Mouse (Mus musculus) right cerebral cortex, adult 18-20 months (tissue): Measurements from ENCODE around the gene Tnfsf11.

Source experiments
- DNase-seq: peaks from one replicate; pipeline ENCODE4 v3.0.0; 2022; ENCODE audit warnings: mixed read lengths

Tnfsf11 gene

DNA sequence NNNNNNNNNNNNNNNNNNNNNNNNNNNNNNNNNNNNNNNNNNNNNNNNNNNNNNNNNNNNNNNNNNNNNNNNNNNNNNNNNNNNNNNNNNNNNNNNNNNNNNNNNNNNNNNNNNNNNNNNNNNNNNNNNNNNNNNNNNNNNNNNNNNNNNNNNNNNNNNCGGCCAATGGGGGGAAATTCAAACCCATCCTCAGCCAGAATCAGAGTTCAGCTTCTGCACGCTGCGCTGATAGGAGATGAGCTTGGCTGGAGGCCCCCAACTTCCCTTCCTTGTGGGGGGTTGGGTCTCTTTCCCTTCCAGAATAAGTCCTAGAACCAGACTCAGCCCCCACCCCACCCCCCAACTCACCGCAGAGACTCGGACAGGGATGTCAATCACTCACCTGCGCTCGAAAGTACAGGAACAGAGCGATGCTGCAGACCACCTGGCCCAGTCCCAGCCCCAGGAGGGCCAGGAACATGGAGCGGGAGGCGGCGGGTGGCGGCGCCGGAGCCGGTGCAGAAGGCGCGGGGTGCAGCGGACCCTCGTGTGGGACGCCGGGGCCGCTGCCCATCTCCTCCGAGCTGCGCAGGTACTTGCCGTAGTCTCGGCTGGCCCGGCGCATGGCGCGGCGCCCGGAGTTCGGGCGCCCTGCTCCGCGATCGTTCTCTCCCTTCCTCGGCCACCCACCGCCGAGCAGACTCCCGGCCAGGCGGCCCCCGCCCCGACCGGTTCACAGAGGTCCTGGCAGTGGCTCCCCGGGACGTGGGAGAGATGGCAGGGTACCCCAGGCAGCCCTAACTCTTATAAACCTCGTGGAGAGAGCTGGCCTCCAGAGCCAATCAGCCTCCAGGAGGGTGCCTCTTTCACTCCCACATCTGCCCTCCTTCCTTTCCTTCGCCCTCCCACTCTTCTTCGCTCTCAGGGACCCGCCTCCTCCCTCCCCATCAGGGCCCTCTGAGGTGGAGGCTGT is at the start of gene Tnfsf11:
Gene Tnfsf11, minus strand, starts transcription at position 758 of the 952 bp plus-strand sequence.
- no peak for DNase-seq

DNA sequence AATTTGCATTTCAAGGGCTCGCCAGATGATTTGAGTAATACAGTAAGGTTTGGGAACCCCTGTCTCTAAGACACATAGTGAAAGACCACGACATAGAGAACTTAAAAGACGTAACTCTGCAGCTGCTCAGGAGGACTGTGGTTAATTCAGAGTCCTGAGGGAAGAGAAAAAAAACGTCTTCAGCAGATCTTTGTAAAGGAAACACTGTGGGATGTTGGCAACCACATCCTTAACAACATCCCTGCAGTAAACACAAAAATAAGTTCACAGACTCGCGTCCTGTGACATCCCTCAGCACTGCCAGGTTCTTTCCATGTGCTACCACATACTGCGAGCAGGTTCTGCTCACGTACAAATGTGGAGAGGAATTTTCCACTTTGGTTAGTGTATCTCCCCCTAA is 48.9 kb upstream of the Tnfsf11 start:
- DNase-seq = no peak

DNA sequence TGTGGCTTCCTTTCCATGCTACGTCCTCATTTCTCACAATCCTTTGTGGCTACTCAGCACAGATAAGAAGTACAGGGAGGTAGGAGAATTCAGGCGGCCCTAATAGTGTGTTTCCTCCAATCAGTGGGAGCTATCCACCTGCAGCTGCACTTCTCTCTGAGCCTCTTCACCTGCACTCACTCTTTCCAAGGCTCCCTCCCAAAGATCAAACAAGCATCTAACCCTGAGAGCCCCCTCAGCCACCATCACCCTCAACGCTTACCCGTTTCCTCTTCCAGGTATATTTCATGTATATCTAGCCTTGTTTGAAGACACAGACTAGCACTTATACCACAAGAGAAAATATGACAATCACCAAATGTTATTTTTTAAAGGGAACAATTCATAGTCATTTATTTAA is 47.5 kb upstream of the Tnfsf11 start:
- DNase-seq = no peak

DNA sequence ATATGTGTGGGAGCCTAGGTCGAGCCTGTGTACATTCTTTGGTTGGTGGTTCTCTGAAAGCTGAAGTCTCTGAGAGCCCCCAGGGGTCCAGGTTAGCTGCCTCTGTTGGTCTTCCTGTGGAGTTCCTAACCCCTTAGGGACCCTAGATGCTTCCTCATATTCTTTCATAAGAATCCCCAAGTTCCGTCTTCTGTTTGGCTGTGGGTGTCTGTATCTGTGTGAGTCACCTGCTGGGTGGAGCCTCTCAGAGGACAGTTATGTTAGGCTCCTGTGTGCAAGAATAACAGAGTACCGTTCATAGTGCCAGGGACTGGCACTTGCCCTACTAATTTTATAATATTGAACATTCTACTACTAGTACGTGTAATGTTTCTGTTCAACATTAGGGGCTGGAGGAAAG is 45.0 kb upstream of the Tnfsf11 start:
- no peak for DNase-seq

DNA sequence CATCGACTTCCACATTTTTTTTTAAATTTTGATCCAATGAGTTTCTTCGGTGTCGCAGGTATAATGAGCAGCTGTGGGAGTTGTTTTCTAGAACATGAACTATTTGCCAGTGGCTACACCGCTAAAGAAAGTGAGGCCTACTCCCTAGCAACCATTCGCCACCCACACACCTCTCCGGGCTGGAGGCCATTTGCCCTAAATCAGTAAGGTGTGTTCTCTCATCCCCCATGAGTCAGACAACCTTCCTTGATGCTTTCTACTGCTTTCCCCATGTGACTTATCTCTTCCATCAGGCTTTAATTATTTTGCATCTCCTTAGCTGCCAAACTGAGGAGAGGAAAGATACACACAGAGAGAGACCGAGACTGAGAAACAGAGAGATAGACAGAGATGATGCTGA is 43.7 kb upstream of the Tnfsf11 start:
- no peak for DNase-seq

DNA sequence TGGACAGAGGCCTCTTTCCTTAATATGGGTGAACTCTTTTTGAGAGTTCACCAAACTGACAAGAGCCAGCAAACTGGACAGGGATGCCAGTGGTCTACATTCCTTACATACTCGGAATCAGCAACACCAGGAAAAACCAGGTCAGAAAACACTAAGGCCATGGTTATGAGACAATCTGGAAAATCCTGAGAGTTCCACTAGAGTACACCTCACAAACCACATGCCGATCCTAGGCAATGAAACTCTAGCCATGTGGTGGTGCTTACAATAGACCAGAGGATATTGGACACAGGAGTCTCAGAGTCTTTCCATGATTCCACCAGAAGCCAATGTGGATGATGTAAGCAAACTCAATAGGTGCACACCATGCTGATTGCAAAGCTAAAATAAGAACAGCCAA is 39.9 kb upstream of the Tnfsf11 start:
- DNase-seq = no peak

DNA sequence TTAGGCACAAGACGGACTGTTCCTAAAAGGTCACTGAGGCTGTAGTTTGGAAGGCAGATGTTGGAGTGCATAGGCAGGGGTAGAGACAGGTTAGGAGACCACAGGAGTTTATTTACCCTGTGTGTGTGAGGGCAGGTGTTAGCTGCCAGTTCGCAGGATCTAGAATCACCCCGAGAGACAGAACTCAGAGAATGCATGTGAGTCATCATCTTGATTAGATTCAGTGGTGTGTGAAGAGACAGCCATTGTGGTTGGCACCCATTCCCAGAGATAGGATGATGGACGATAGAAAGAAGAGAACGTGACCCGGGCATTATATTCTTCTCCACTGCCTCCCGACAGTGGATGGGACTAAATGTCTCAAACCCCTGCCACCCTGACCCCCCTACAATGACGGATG is 35.2 kb upstream of the Tnfsf11 start:
- no peak for DNase-seq

DNA sequence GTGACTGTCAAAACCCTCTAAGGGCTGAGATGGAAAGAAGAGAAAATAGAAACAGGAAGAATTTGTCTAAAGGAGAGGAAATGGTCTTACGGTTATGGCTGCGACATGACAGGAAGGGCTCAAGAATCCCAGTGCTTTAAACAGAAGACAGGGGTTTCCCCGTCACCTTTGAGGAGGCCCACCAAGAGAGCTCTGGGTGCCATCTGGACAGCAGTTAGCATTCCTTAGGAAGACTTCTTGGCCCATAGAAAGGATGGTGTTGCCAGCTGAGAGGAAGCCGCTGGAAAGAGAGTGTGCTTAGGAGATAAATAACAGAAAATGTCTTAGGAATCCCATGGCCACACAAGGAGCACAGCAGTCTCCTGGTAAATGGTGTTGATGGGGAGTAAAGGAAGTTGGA is 34.3 kb upstream of the Tnfsf11 start:
- DNase-seq = no peak

DNA sequence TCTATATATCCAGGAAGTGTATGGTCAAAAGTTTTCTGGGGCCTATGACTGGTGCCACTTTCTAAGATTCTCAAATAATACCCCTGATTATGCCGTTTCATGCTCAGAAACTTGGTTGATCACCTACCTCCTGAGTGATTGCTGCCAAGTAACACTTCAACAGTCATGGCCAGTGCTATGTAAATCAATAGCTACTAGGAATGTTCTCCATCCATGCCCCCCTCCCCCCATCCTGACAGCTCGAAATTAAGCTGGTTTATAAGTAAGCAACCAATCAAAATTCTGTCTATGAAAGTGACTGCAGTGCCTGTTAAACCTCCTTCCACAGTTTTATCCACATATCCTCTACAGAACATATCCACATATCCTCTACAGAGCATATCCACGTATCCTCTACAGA is 25.5 kb upstream of the Tnfsf11 start:
- no peak for DNase-seq

DNA sequence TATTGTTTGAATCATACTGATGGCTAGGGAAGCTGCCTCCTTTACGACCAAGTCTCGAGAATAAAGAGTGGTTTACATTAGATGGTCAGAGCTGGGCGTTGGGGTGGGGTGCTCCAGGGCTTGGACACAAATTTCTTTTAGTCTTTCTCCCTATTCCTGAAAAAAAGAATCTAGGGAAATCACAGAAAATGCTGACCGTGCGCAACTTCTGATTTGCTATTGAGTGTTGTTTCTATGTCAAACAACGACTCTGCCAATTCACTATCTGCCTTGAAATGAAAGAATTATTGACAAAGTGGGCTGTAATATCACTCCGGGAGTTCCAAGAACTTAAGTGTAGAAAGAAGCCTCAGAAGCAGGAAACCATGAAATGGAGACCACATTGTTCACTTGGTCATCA is 23.5 kb upstream of the Tnfsf11 start:
- no peak for DNase-seq

DNA sequence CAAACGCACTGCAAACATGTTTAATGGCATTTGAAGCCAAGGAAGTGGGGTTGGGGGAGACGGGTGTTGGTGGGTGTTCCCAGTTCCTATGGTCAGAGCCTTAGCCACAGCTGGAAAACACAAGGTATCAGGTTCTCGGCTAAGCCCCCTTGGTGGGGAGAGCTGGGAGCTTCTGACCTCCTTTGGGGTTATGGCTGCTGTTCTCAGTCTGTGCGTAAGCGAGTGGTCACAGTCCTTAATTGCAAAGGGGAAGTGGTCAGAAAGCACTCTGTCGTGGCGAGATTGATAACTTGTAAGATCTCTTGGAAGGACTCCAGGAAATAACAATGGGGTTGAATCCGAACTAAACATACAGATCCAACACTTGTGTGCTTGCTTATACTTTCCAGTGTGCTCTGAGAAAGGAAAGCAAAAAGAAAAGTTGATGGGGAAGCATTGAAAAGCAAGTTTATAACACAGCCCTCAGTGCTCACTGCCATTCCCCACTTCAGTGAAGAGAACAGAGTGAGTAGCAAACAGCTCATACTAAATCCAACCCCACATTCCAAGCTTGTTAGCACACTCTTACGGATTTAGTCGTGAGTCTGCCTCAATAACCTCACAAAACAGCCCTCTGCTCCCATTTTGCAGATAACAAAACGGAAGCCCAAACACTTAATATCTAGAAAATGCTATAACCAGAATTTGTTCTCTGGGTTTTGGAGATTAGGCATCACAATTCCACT is 22.9 kb upstream of the Tnfsf11 start:
- no peak for DNase-seq

DNA sequence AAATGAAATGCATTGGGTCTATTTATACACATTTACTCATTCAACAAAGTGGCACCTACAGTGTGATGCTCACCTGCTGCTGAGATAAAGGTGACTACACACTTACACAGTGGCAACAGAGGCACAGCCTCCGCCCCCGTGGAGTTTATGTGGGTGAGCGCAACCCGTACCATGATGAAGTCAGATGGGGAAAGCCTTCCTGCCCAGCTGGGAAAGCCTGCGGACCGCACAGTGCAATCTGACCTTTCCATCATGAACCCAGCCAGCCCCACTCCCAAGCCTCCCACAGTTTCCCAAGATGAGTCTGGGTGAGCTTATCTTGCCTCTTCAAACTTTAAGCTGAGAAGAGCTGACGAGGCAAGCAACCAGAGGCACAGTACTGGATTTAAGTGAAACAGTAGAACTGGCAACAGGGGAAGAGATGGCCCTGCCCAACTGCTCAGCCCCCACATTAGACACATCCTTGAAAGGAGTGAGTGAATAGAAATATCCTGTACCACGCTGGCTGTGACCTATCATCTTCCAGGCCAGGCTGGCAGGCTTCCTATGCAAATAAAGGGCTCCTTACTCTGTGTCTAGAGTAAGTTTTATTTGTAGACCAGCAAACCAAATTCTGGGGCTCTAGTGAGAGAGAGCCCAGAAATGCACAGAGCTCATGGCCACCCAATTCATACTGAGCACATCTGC is 22.1 kb upstream of the Tnfsf11 start:
- DNase-seq = no peak

DNA sequence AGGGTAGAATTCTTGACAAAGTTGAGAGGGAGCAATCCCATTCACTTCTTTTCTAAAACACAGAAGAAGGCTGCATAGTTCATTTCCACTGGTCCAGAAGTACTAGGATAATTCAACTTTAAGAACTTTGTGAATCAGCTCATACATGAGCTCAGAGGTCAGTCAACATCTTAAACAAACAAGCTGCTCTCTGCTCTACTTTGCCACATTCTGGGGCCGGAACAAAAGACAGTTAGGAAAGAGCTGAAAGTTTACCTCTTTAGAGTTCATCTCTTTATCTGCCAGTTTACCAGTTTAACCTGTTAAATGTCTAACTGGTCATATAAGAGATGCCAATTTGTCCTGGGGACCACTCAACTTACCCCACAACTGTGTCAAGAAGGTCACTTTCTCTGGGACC is 15.5 kb upstream of the Tnfsf11 start:
- no peak for DNase-seq

DNA sequence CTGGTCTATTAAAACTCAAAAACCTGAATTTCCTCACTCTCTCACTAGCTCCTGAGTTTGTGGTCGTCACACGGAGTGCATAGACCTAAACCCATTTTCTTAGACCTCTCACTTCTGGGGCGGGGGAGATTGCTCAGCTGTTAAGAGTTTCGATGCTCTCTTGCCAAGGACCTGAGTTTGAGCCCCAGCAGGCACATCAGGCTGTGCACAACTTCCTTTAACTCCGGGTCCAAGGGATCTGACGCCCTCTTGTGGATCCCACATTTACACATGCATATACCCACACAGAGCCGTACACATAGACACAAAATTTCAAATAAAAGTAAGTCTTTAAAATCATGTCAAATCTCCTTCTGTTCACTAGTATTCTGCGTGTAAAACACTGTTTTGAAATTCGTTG is 15.1 kb upstream of the Tnfsf11 start:
- DNase-seq = no peak

DNA sequence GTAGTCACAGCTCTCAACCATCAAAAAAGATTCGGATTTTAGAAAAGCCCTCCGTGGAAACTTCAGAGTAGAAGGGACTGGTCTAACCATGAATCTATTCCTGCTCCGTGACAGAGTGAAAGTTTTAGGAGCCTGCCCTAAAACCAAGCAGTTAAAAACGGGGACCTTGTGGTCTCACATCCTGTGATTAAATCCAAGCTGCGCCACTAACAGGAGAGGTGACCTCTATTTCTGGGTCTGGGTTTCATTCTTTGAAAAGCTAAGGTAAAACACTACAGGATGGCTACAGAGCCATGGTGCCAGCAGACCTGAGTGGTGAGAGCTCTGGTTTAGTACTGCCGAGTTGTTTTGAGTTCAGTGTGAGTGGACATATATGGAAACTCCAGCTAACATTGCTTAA is 12.4 kb upstream of the Tnfsf11 start:
- DNase-seq = no peak

DNA sequence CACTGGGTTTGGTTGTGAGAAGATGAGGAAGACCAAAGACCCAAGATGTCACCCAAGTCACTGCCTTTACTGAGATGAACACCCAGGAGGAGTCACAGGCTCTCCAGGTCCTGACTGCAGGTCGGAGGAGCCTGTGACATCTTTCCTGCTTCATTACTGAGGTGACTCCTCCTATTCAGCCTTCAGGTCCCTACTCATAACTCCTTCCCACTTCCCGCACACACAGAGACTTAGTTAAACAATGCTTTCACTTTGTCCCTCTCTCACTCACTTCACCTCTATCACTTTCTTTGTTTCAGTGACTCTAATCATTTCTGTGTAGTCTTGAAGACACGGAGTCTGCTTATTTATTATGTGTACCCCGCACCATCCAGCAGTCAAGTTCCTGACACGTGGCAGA is 11.7 kb upstream of the Tnfsf11 start:
- DNase-seq = no peak

DNA sequence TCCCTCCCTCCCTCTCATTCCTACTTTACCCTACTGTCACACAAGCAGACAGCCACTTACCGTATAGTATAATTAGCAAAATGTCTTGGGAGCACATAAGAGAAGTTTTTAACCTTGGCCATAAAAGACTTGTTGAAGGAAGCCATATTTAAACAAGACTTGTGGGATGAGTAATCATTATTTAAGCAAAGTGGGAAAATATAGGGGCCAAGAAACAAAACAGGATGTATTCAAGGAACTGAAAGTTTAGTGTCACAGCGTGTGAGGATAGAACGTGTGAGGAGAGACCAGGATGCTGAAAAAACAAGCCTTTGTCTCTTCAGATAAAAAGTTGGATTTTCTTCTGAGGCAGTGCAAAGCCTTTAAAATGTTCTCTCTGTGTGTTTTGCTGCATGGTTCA is 11.2 kb upstream of the Tnfsf11 start:
- no peak for DNase-seq

DNA sequence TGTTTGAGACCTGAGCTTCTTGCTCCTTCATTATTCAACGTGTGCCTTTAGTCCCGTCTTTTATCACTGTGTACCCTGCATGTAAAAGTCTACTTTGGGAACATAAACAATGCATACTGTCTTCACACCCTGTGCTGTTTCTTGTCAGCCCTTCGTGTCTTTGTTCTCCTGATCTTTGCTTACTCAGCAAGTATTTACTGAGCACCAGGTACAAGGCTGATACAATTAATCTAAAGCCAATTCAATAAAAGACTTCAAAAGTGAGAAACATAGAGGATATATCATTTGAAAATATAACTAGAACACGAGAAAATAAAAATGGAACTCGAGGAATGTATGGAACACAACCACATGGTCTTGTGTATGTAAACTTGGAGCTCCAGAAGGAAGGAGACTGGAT is 9.8 kb upstream of the Tnfsf11 start:
- no peak for DNase-seq

DNA sequence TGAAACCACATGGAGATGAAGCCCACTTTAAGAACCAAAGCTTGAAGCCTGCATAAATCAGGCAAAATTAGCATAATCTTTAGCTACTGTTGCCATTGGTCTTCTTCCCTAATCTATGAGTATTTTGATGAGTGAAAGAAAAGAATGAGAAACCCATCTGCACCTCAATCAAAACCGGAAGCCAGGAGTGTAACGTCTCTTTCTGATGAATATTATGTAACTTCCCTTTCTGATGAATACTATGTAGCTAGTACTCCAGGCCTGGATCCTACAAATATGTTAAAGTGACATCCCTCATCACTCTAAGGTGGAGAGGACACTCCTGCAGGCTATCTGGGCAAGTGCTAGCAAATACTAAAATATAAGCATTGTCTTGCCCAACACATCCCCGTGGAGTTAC is 6.9 kb downstream of the Tnfsf11 start:
- DNase-seq = no peak

DNA sequence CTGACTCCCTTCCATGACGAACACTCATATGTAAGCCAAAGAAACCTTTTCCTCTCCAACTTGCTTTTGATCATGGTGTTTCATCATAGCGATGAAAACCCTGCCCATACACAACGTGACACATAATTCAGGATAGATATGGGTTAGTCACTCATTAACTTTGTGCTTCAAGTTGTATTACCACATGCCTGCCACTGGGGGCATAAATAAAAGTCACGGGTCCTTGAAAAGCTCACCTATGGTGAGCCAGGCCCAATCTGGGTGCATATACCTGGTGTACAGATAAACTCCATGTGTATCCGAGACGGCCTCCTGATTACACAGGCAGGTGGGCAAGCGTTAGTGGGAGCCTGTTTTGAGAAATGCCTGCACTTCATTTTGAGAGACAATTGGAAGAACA is 15.2 kb downstream of the Tnfsf11 start:
- DNase-seq = no peak

DNA sequence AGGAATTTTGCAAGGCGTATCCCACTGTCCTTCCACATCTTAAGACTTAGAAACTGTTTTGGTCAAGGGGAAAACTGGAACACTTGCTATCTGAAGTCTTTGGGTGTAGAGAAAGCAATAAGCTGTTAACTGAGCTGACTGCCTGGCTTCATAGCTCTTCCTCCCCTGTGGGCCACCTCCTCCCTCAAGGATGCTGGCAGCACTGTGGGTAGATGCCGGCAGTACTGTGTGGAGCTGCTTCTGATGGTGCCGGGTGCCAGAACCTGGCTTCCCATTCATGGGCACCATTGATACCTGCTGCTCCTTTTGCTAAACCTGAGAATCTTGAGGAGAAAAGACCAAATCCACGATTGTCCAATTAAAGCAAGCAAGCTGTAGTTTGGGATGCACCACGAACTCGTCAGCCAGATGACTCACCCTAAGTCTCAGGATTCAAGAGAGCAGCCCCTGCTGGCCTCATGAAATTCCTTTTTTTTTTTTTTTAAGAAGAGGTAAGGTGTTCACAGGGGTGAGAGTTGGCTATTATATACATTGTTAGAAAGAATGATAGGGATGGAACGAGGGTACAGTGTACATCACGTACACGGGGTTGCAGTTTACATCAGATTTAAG is 17.8 kb downstream of the Tnfsf11 start:
- peak; percentile 23 for DNase-seq

DNA sequence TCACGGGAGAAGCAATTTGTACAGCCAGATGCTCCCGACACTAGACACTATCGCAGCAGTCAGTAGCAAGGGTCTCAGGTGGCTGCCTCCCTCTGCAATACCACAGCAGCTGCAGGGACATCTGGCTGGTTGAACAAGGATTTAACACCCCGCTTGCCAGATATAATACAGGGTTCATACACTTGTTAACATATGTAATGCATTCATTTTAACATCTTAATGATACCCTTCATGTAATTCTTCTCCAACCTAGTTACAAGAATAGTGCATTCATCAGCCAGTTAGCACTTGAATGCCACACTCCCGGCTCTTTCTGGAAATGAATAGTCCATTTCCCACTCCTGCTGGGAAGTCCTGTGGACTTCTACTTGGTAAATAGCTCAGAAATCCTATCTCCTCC is 18.9 kb downstream of the Tnfsf11 start:
- no peak for DNase-seq
